Mouse (Mus musculus): ENCODE data around the gene Nup88.

DNA sequence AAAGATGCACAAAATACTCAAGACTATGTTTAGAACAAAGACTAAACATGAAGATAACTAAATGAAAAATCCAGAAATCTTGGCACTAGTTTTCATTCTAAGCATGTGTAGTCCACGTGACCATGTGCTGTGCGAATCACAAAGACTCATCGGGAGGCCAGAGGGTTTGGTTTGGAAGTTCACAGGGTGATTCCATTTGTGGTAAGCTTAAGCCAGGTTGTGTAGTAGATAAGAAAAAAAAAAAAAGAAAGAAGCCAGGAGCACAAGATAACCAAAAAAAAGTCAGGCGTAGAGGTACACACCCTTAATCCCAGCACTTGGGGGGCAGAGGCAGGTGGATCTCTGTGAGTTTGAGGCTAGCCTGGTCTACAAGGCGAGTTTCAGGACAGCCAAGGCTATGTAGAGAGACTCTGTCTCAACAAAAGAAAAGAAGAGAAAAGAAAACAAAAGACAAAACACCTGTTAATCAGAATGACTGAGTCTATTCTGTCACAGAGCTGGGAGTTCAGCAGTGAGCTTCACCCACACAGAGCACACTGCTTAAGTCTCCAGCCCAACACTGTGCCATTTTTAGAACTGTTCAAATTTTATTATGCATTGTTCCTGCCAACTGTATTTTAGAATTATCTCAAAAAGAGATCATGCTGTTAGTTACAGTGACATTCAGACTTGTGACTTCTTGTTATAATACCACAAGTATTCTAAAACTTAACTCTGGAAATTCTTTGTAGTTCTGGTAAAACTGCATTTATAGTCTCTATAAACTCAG is 8.8 kb downstream of the Nup88 start:
- TF ChIP-seq CTCF (IDR thresholded peaks at IDR 0.05; ENCODE audit: extremely low read depth, insufficient read depth, insufficient read length, insufficient replicate concordance) = no peak
- no peak for TF ChIP-seq POLR2A (IDR thresholded peaks at IDR 0.05; ENCODE audit: low read depth, low read length)

Measured in spleen, adult 2 months (tissue).